Mouse (Mus musculus) spleen, postnatal 4 days (tissue): ENCODE data around the gene Ckmt2.

Source experiments
- DNase-seq, 2 experiments: peaks; one replicate each; pipeline ENCODE4 v3.0.0; 2022; ENCODE audit warnings: low spot score in 2 of 2

Gene Ckmt2

GRCm38 (mm10) chr13:91876741-91877349 is at the start of gene Ckmt2:
Gene Ckmt2, minus strand, starts transcription at chr13:91876885.
- DNase-seq: no peak

- DNase-seq: no peak
These were observed 44.3 kb upstream of the Ckmt2 start for GRCm38 (mm10) chr13:91921010-91921409.

- DNase-seq: no peak
These were observed 42.1 kb upstream of the Ckmt2 start for GRCm38 (mm10) chr13:91918764-91919163.

- DNase-seq: no peak
These were observed 41.1 kb upstream of the Ckmt2 start for GRCm38 (mm10) chr13:91917835-91918234.

GRCm38 (mm10) chr13:91916308-91916707 is 39.6 kb upstream of the Ckmt2 start:
- DNase-seq: no peak

GRCm38 (mm10) chr13:91915582-91916239 is 39.0 kb upstream of the Ckmt2 start:
- DNase-seq: no peak

GRCm38 (mm10) chr13:91915192-91915581 is 38.5 kb upstream of the Ckmt2 start:
- DNase-seq: no peak

- DNase-seq: no peak
These were observed 35.0 kb upstream of the Ckmt2 start for GRCm38 (mm10) chr13:91911652-91912051.

- DNase-seq: no peak
These were observed 34.5 kb upstream of the Ckmt2 start for GRCm38 (mm10) chr13:91911211-91911610.

GRCm38 (mm10) chr13:91908202-91908980 is 31.7 kb upstream of the Ckmt2 start:
- peak; percentile 40 to 72 for DNase-seq

GRCm38 (mm10) chr13:91906338-91906737 is 29.7 kb upstream of the Ckmt2 start:
- DNase-seq: no peak

- no peak for DNase-seq
These were observed 19.8 kb upstream of the Ckmt2 start for GRCm38 (mm10) chr13:91896476-91896875.

GRCm38 (mm10) chr13:91893132-91893531 is 16.4 kb upstream of the Ckmt2 start:
- DNase-seq: no peak

GRCm38 (mm10) chr13:91890031-91890619 is 13.4 kb upstream of the Ckmt2 start:
- no peak for DNase-seq

GRCm38 (mm10) chr13:91884714-91885386 is 8.2 kb upstream of the Ckmt2 start:
- no peak for DNase-seq

GRCm38 (mm10) chr13:91881837-91882480 is 5.3 kb upstream of the Ckmt2 start:
- no peak for DNase-seq

GRCm38 (mm10) chr13:91880256-91880655 is 3.6 kb upstream of the Ckmt2 start:
- DNase-seq: no peak

- no peak for DNase-seq
These were observed 1.3 kb upstream of the Ckmt2 start for GRCm38 (mm10) chr13:91877996-91878395.

- no peak for DNase-seq
These were observed 665 bp upstream of the Ckmt2 start for GRCm38 (mm10) chr13:91877350-91877749.

GRCm38 (mm10) chr13:91875581-91875980 is 1.1 kb downstream of the Ckmt2 start:
- DNase-seq: no peak

- no peak for DNase-seq
These were observed 2.1 kb downstream of the Ckmt2 start for GRCm38 (mm10) chr13:91874565-91874964.
